Mouse (Mus musculus): ENCODE measurements around the gene Dlx5.
A peak's percentile ranks its signal among the peaks of the same experiment; 100 is the strongest.

Dlx5 gene

GRCm38 (mm10) chr6:6881638-6882190 is at the start of gene Dlx5:
Gene Dlx5 (minus strand): TSS chr6:6882085.
- peak in 1 of 2 experiments; percentile 46 for DNase-seq (ENCODE audit: low spot score in 2 of 2)

GRCm38 (mm10) chr6:6931507-6931906 is 49.6 kb upstream of the Dlx5 start:
- DNase-seq (ENCODE audit: low spot score in 2 of 2): no peak

GRCm38 (mm10) chr6:6930831-6931230 is 48.9 kb upstream of the Dlx5 start:
- DNase-seq (ENCODE audit: low spot score in 2 of 2): no peak

GRCm38 (mm10) chr6:6925264-6925663 is 43.4 kb upstream of the Dlx5 start:
- DNase-seq (ENCODE audit: low spot score in 2 of 2): peak in 1 of 2 experiments; percentile 11

DNA sequence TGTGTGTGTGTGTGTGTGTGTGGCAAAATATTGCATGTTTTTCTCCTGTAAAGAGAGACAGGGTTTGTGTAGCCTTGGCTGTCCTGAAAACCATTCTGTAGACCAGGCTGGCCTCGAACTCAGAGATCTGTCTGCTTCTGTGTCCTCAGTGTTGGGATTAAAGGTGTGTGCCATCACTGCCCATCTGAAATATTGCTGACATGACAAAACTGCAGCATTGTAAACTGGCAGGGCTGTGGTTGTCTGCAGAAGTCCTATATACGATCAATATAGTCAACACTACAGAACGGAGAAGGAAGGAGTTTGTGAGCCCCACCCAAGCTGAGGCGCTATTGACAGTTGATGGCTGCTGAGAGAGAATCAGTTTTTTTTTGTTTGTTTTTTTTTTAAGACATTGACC is 35.4 kb upstream of the Dlx5 start:
- no peak for DNase-seq (ENCODE audit: low spot score in 2 of 2)

DNA sequence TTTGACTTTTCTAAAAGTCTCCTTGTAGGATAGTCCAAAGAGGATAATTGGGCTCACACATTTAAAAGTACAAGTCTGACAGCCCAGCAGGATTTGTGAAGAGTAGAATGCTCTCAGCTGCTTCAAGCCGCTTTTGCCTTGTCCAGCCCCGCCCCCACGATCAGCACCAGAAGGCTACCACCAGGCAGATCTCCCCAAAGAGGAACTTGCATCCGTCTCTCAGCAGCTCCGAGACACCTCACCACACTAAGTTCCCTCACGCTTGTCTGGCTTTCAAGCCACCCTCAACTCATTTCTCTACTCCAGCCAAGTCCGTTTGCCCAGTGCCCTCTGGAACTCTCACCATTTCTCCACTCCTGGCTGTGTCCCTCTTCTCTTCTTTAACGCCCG is 33.6 kb upstream of the Dlx5 start:
- no peak for DNase-seq (ENCODE audit: low spot score in 2 of 2)

DNA sequence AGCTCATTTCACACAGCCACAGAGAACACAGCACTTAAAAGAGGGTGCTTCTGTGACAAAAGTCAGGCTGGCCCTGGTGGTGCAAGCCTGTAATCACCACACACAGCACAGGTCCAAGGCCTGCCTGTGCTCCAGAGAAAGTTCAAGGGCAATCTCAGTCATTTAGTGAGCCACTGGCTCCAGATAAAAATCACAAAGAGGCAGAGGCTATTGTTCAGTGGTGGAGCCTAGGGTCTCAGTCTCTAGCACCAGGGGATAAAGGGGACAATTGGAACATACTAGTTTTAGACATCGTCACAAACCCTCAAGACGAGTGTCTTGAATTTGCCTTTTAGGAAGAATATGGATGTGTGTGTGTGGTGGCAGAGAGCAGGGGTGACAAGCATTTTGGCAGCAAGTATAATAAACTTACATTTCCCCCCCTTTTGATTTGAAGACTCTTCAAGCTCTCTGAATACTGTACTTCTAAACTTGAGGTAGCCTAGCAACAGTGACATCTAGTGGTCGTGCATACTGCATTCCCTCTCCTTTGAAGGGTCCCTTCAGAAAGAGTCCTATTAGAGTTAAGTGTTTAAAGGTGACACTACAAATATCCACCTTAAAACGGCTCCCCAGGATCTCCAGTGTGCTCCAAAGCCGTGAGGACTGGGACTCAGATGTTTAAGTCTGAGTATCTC is 33.1 kb upstream of the Dlx5 start:
- DNase-seq (ENCODE audit: low spot score in 2 of 2): peak; percentile 20 to 51

DNA sequence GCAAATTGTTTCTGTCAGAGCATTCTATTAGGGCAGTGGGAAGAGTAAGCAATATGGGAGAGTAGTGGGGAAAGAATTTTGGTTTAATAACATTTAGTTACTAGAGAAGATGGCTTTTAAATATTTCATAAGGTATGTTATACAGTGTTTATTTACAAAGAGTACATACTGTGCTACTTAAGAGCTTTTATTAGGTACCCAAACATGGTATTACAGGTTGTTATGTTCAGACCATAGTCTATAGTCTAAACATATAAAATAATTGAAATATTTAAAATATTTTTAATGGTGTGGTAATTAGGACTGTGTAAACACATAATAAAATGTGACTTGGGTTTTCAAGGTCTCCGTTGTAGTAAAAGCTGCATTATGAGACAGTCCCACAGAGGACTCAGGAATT is 32.4 kb upstream of the Dlx5 start:
- no peak for DNase-seq (ENCODE audit: low spot score in 2 of 2)

GRCm38 (mm10) chr6:6909586-6909985 is 27.7 kb upstream of the Dlx5 start:
- no peak for DNase-seq (ENCODE audit: low spot score in 2 of 2)

- DNase-seq (ENCODE audit: low spot score in 2 of 2): no peak
Measured at GRCm38 (mm10) chr6:6890047-6890446, 8.2 kb upstream of the Dlx5 start.

- no peak for DNase-seq (ENCODE audit: low spot score in 2 of 2)
Measured at GRCm38 (mm10) chr6:6886225-6886624, 4.3 kb upstream of the Dlx5 start.

- DNase-seq (ENCODE audit: low spot score in 2 of 2): no peak
Measured at GRCm38 (mm10) chr6:6884897-6885296, 3.0 kb upstream of the Dlx5 start.

GRCm38 (mm10) chr6:6882266-6882797 is 447 bp upstream of the Dlx5 start:
- DNase-seq (ENCODE audit: low spot score in 2 of 2): peak in 1 of 2 experiments; percentile 2

DNA sequence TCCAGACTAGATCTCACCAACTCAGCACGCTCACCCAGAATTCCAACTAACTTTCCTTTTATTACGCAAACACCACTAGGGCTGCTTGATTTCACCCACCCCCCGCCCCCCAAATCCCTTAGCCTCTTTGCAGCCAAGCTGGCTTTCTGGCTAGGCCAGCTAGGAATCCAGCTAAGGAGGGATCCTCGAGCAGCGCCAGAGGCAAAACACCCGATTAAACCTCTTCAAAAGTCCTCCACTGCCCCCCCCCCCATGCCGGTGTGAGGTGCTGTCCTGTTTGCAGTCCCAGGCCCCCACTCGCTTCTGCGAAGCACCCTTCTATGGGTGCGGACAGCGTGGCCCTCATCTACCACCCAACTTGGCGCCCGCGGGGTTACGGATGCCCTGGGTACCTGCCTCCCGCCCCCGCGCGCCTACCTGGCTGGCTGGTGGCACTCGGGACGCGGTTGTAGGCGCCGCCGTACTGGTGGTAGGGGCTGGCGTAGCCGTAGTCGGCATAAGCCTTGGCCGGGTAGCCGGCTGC is 709 bp downstream of the Dlx5 start:
- no peak for DNase-seq (ENCODE audit: low spot score in 2 of 2)

DNA sequence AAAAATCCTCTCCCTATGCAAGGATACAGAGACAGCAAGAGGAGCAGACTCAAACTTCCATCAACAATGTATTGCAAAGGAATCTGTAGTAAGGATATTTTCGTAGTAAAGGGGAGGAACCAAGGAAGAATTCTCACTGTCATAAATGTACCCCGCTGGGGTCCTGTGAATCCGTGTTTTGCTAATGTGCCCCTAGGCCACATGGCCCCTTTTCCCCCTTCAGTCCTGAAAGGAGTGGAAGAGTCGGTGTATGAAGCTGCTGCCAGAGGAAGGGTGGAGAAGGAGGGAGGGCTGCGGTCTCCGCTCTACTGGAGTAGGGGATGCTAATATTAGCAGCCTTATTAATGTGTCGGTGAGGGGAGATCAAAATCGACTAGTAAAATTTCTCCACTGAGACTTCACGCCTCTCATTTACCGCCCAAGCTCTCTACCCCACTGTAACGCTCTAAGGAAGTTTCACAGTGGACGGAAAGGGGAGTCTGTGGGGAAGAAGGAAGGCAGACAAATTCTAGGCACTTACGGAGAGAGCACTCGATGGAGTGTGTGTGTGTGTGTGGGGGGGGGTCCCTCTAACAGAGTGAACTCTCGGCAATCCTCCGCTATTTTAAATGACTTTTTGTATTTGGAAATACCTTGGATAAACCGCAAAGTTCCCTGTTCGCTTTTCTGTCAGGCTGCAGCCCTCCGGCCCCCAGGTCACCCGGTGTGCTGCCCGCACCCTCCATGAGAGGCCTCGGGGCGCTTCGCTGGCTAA is 1.3 kb downstream of the Dlx5 start:
- DNase-seq (ENCODE audit: low spot score in 2 of 2): peak in 1 of 2 experiments; percentile 6

GRCm38 (mm10) chr6:6879371-6880325 is 2.2 kb downstream of the Dlx5 start:
- peak; percentile 11 to 31 for DNase-seq (ENCODE audit: low spot score in 2 of 2)

DNA sequence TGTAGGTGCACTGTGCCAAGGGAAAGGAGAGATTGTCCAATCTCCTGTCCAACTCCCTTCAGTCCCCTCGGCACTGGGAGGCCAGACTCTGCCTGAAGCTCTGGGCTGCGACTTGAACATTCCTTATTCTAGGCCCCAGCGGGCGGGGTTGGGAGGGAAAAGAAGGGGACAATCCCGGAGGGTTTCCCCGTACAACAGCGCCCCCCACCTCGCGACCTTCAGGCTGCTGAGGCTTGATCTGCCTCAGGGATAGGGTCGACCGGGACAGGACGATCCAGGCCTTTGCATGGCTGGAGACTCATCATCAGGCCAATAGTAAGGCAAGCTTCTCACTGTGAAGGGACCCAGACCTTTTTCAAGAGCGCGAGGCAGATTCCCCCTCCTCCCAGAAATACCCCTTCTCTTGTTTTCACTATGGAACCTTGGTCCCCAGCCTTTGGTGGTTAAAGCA is 3.0 kb downstream of the Dlx5 start:
- peak in 1 of 2 experiments; percentile 0 for DNase-seq (ENCODE audit: low spot score in 2 of 2)

DNA sequence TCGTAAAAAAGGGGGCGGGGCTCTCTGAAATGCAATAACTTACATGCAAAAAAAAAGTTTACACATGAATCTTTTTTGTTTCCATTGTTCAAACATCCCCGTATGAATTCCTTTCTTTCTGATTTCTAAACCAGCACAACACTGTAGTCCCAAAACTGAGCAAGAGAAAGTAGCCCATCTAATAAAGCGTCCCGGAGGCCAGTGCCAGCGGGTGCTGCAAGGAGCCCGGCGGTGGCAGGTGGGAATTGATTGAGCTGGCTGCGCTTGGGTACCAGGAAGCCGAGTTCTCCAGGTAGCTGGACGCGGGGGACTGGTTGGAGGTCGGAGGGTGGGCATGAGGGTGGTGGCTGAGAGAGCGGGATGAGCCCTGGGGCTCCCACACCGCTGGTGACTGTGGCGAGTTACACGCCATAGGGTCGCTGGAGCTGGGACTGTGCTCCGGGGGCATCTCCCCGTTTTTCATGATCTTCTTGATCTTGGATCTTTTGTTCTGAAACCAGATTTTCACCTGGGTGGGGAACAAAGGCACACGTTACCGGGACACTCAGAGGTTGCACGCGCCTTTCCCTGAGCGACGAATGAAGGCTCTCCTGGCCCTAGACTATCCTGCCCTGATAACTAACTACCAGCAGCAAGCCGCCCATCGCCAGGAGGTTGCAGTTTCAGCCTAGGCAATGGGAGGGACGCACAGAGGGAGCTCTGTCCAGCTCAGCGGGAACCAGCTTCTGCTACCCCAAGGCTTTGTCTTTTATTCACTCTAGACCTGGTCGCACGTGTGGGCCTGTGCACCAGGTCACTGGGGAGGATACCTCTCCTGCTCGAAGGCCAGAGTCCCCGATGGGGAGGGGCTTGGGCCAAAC is 3.7 kb downstream of the Dlx5 start:
- peak in 1 of 2 experiments; percentile 15 for DNase-seq (ENCODE audit: low spot score in 2 of 2)

- DNase-seq (ENCODE audit: low spot score in 2 of 2): no peak
Measured at GRCm38 (mm10) chr6:6877346-6877910, 4.5 kb downstream of the Dlx5 start.

- DNase-seq (ENCODE audit: low spot score in 2 of 2): peak in 1 of 2 experiments; percentile 4
Measured at GRCm38 (mm10) chr6:6876731-6877130, 5.2 kb downstream of the Dlx5 start.

All from frontal cortex, postnatal 36 days (tissue).